Mouse (Mus musculus) G1E (cell line): ENCODE measurements around the gene Nectin2. TPM values are rescaled to one million over a fixed set of nuclear protein-coding genes. Genes with fewer than 3 reads are reported as not detected.

ENCODE experiments used
- ATAC-seq: 2 replicates; pipeline ENCODE4 v1.8.0; 2016; ENCODE audit warnings: mild to moderate bottlenecking; ENCODE audit not compliant: insufficient number of reproducible peaks, poor library complexity, low FRiP score, severe bottlenecking; ENCODE audit errors: extremely low read depth
- DNase-seq: peaks from one replicate; pipeline ENCODE4 v3.0.0; 2012; ENCODE audit warnings: low spot score
- H3K27me3 ChIP-seq: 2 replicates; pipeline ENCODE4 v1.6.1; 2012; ENCODE audit warnings: mild to moderate bottlenecking, low read length, inconsistent platforms; ENCODE audit not compliant: insufficient read depth
- H3K36me3 ChIP-seq: replicated peaks from 2 replicates; pipeline ENCODE3; 2012; ENCODE audit warnings: mild to moderate bottlenecking, inconsistent platforms
- H3K4me1 ChIP-seq: 2 replicates; pipeline ENCODE4 v1.6.1; 2012; ENCODE audit warnings: low read depth, low read length, inconsistent platforms, mixed read lengths; ENCODE audit not compliant: insufficient read depth
- H3K4me3 ChIP-seq: 2 replicates; pipeline ENCODE4 v1.5.1; 2012; ENCODE audit warnings: low read depth, mild to moderate bottlenecking, inconsistent platforms, low read length, moderate library complexity, mixed read lengths
- H3K9me3 ChIP-seq: replicated peaks from 2 replicates; pipeline ENCODE4 v1.6.1; 2012; ENCODE audit warnings: inconsistent platforms
- CTCF ChIP-seq: IDR thresholded peaks from 2 replicates; pipeline ENCODE4 v1.5.1; 2012; ENCODE audit warnings: low read depth, low read length, inconsistent platforms, mixed read lengths
- GATA1 ChIP-seq: IDR thresholded peaks from 2 replicates; pipeline ENCODE4 v1.6.1; 2012; ENCODE audit warnings: borderline replicate concordance, low read length, inconsistent platforms, mixed read lengths
- GATA2 ChIP-seq: IDR thresholded peaks from 2 replicates; pipeline ENCODE4 v1.6.1; 2012; ENCODE audit warnings: low read depth, low read length, inconsistent platforms, borderline replicate concordance
- POLR2AphosphoS5 ChIP-seq: IDR thresholded peaks from 2 replicates; pipeline ENCODE4 v1.6.1; 2012; ENCODE audit warnings: low read depth, low read length, inconsistent platforms; ENCODE audit not compliant: insufficient replicate concordance
- TAL1 ChIP-seq: conservative IDR thresholded peaks from 2 replicates; pipeline ENCODE4 v1.6.1; 2012; ENCODE audit warnings: low read depth, low read length, inconsistent platforms, mixed read lengths
- polyA plus RNA-seq: library from polyadenylated mRNA; stranded (reverse); fragments of >175 nt; gene quantifications from 2 replicates; pipeline ENCODE4 v1.2.3, GENCODE M21; 2012
- total RNA-seq, 2 experiments: library from RNA; stranded (forward) in 1 of 2; stranded (reverse) in 1 of 2; fragments of 200-1000 nt in 1 of 2; fragments of >200 nt in 1 of 2; fragmentation: Nextera tagmentation in 1 of 2; gene quantifications; 2 replicates each; pipeline ENCODE4 v1.2.3; 2014 to 2017

The Nectin2 gene
- total and polyA plus RNA-seq, 3 experiments = 9.7 to 34.9 (median 17.2) TPM

- Histone ChIP-seq H3K4me3 (peak overlapping the region; percentile 59; the same call in 1 of the 2 replicates), H3K27me3 (no peaks in the 10 kb centered on the region)
- no peak for DNase-seq
These were observed 3.7 kb downstream of the Nectin2 start for GRCm38 (mm10) chr7:19746426-19747201.

GRCm38 (mm10) chr7:19745971-19746370 is 4.3 kb downstream of the Nectin2 start:
- H3K36me3 ChIP-seq = peaks cover 54% of the 10 kb centered on the region
- no peak overlapping the region for H3K4me3 ChIP-seq
- H3K9me3 ChIP-seq = no peaks in the 10 kb centered on the region
- no peaks in the 10 kb centered on the region for H3K27me3 ChIP-seq
- peaks cover 91% of the 10 kb centered on the region for H3K4me1 ChIP-seq
- ATAC-seq (no peak), DNase-seq (no peak)
- no peak for TF ChIP-seq POLR2AphosphoS5
- no peak for TF ChIP-seq CTCF
- no peak for TF ChIP-seq TAL1
- TF ChIP-seq GATA2 = no peak
- no peak for TF ChIP-seq GATA1

More at GRCm38 (mm10) chr7:19746426-19747201, 3.7 kb downstream of the Nectin2 start:
- H3K4me1 ChIP-seq = peaks cover 89% of the 10 kb centered on the region
- H3K9me3 ChIP-seq = no peaks in the 10 kb centered on the region
- ATAC-seq = no peak
- H3K36me3 ChIP-seq = peaks cover 48% of the 10 kb centered on the region
- no peak for TF ChIP-seq GATA1
- no peak for TF ChIP-seq CTCF
- TF ChIP-seq POLR2AphosphoS5 = no peak
- no peak for TF ChIP-seq TAL1
- no peak for TF ChIP-seq GATA2

- Histone ChIP-seq H3K36me3 (peaks cover 62% of the 10 kb centered on the region), H3K4me1 (peaks cover 87% of the 10 kb centered on the region), H3K9me3 (no peaks in the 10 kb centered on the region), H3K27me3 (no peaks in the 10 kb centered on the region), H3K4me3 (no peak overlapping the region)
- no peak for ATAC-seq
- TF ChIP-seq TAL1 = no peak
- no peak for TF ChIP-seq POLR2AphosphoS5
- no peak for DNase-seq
These were observed 5.5 kb downstream of the Nectin2 start for GRCm38 (mm10) chr7:19744590-19745385.

GRCm38 (mm10) chr7:19743791-19744190 is 6.5 kb downstream of the Nectin2 start:
- ATAC-seq = no peak
- peaks cover 69% of the 10 kb centered on the region for H3K36me3 ChIP-seq
- H3K4me1 ChIP-seq = peaks cover 88% of the 10 kb centered on the region
- no peaks in the 10 kb centered on the region for H3K9me3 ChIP-seq
- DNase-seq = no peak
- H3K27me3 ChIP-seq = no peaks in the 10 kb centered on the region
- H3K4me3 ChIP-seq = no peak overlapping the region
- TF ChIP-seq CTCF (no peak), GATA1 (no peak), POLR2AphosphoS5 (no peak), TAL1 (no peak), GATA2 (no peak)

GRCm38 (mm10) chr7:19742468-19742867 is 7.8 kb downstream of the Nectin2 start:
- Histone ChIP-seq H3K4me3 (no peak overlapping the region), H3K4me1 (peaks cover 84% of the 10 kb centered on the region), H3K27me3 (no peaks in the 10 kb centered on the region), H3K36me3 (peaks cover 79% of the 10 kb centered on the region), H3K9me3 (no peaks in the 10 kb centered on the region)
- TF ChIP-seq POLR2AphosphoS5 (no peak), GATA2 (no peak), GATA1 (no peak), TAL1 (no peak), CTCF (no peak)
- ATAC-seq (no peak), DNase-seq (no peak)

- no peak for DNase-seq
- H3K36me3 ChIP-seq = peaks cover 80% of the 10 kb centered on the region
- no peaks in the 10 kb centered on the region for H3K27me3 ChIP-seq
- no peak for TF ChIP-seq GATA1
- TF ChIP-seq GATA2 = no peak
- TF ChIP-seq POLR2AphosphoS5 = no peak
- TF ChIP-seq TAL1 = no peak
- no peak for TF ChIP-seq CTCF
- H3K9me3 ChIP-seq = no peaks in the 10 kb centered on the region
- ATAC-seq = no peak
- H3K4me3 ChIP-seq = peak overlapping the region; percentile 41; the same call in 1 of the 2 replicates
- peaks cover 84% of the 10 kb centered on the region for H3K4me1 ChIP-seq
These were observed 8.8 kb downstream of the Nectin2 start for GRCm38 (mm10) chr7:19741329-19742031.
